Mouse (Mus musculus) frontal cortex, adult 2 months (tissue): ENCODE measurements around the gene Gm27027. TPM values are rescaled to one million over a fixed set of nuclear protein-coding genes. Genes with fewer than 3 reads are reported as not detected.

Experiments
- DNase-seq, 2 experiments: peaks; one replicate each; pipeline ENCODE4 v3.0.0; 2022; ENCODE audit warnings: low spot score in 1 of 2; ENCODE audit errors: extremely low spot score in 1 of 2
- polyA plus RNA-seq: library from polyadenylated mRNA; depleted of rRNA; stranded (reverse); fragments of >200 nt; gene quantifications from 2 replicates; pipeline ENCODE4 v1.2.3, GENCODE M21; 2012; rRNA removed

Gene Gm27027
- 0.32 TPM in 1 of 2 replicates, not detected in the other for polyA plus RNA-seq

DNA sequence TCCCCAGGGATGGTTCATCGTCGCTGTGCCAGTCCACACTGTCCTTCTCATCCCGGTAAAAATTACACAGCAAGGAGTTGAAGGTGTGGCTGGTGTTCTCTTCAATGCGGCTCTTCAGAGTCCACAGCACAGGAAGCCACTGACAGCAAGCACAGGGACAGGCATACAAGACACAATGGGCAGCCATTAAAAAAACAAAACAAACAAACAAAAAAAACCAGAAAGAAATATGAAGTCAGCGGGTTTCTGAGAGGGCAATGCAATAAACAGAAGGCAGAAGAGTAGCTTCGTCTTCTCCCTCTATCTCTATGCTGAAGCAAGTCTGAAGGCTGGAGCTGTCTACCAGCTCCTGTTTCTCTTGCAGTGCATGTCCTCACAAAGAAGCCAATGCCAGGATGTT is at the start of gene Gm27027:
Gene Gm27027, minus strand, starts transcription at position 101 of the 400 bp plus-strand sequence.
- DNase-seq, result no peak

DNA sequence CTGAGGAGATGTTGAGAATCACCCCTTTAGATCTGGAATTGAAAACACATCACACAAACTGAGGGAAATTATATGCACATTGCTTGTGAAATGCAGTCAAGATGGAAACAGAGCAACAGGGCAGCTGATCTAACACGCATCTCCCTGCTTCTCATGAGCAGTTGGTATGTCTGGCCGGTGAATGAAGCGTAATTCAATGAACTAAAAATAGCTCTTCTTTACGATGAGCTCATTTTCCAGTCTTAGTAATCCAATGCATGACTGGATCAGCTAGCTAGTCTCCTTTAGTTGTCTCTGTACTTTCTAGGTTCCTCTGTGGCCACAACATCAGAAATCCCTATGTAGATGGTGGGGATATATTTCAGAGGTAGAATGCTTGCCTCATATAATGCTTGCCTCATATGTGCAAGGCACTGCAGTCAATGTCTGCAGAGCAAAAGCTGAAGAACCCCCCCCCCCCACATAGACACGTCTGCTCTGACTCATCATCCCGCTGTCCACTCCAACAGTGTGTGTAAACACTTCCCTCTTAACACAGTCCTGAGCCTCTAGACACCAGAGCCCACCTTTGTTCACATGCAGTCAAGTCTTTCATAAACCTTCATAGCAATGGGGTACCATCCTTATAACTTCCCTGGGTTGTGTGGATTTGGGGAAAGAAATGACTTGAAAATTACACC is 49.4 kb upstream of the Gm27027 start:
- no peak for DNase-seq

DNA sequence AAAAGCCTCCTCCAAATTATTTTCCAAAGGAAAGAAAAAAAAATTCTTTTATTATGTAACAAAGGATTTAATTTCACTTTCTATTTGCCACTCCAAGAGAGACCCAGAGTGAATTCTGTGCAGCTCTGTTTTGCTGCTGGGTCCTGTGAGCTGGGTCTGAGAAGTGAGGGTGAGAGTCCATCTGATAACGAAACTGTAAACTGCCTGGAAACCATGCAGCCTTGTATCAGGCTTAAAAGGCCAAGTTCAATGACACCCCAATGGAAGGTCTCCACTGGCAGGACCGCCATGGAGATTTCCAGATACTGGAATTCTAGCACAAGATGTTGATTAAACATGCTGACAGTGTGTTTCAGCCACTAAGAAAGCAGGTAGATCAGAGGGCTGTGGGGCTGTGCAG is 48.0 kb upstream of the Gm27027 start:
- DNase-seq, result no peak

DNA sequence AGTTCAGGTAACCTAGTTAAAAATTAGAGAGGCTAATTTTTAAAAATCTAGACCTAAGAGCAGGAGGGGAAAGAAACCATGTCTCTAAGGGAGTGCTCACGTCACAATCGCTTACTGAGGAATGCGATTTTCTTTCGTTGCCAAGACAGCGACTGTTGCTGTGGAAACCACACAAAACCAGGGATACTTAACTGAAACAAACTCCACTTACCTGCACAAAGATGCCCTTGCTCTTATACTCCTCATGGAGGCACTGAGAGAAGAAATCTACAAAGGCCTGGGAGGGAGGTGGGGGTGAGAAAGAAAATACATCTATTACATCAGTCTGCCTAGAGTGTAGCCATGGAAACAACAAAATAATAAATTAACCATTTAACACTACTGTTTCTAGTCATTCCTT is 47.5 kb upstream of the Gm27027 start:
- peak in 1 of 2 experiments; percentile 59 for DNase-seq

DNA sequence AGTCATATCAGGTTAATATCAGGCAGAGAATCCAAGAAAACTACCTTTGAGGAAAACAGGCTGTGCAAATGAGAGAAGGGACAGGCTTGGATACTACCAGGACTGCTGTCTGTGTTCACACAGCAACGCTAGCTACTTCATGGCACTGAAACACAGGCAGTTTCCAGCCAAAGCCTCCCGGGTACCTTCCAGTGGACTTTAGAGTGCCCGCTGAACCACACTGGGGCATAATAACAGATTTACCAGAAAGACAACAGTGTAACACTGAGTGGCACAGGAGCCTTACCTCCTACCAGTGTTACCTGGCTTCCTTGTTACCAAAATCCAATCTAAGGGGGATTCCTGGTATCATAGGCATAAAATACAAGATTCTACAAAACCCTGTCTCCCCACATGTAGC is 46.3 kb upstream of the Gm27027 start:
- DNase-seq, result no peak

DNA sequence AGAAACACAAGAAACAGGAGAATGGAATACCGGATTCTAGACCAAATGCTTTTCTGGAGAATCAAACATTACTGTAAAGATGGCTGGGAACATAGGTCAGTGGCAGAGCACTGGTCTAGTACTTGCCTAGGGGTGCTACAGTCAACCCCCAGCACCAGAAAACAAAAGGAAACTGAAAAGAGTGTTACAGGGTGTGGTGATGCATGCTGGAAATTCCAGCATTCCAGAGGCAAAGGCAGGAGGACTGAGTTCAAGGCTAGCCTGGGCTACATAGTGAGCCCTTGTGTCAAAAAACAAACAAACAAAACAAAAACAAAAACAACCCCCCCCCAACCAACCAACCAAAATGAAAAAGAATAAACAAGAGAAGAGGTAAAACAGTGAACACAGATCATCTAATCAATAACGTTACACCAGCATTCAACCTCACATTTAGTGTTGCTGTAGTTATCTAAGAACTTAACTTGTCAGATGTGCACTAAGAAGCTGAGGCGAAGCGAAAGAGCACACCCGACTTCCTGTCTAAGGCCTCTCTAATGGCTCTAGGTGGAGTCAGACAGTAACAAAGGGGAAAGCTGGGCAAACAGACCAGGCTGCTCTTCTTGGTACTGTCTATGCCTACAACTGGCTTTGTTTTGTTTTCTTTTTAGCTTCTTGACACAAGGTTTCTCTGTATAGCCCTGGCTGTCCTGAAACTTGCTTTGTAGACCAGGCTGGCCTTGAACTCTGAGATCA is 44.4 kb upstream of the Gm27027 start:
- DNase-seq, result no peak

DNA sequence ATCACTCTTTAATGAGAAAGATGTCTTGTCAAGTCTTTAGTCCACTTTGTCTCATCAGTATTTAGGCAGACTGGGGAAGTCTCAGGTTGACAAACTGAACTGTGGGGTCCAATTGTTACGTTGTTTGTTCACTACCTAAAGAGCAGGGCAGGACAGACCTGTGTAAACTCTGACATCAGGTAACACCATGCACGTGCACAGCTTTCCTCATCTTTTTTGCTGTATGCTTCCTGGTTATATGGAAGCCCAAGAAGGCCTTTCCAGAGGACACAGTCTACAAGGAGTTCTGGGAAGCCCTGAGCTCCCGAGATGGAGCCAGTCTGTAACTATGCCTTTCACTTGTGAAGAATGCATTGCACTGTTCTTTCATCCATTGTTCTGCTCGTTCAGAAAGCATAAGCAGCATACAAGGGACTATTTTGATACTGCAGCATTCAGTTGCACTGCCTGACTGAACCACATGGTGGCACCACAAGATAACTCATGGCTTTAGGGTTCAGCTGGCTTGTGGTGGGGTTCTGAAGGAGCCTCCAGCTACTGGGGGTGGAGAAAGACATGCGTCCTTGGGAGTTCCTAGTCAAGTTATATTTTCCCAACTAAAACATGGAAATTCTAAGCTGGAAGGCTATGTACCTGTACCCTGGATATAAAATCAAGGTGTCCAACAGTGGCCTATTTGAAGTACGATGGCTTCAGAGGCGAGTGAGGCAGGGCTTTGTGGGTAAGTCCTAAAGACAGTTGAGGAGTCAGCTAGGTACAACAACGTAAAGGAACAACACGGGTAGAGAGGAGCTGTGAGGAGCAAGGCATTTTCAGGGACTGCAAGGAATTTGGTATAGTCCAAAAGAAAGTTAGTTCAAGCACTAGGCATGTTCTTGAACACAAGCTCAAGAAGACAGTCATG is 39.5 kb upstream of the Gm27027 start:
- DNase-seq, result peak; percentile 71 to 96

DNA sequence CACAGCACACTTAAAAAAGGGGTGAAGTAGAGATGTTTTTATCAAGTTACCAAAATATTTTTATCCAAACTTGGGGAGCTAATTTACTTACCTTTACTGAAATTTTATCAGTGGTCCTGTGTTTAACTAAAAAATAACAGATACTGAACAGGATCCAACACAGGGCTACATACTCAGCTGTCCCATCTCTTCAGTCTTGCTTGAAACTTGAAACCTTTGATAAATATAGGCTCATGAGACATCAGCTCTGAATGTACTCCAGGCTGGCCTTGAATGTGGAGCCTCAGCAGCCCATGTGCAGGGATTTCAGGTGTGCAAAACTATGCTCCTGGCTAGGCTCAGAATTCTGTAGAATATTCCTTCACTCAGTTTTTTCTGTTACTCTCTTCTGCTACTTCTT is 34.4 kb upstream of the Gm27027 start:
- no peak for DNase-seq

DNA sequence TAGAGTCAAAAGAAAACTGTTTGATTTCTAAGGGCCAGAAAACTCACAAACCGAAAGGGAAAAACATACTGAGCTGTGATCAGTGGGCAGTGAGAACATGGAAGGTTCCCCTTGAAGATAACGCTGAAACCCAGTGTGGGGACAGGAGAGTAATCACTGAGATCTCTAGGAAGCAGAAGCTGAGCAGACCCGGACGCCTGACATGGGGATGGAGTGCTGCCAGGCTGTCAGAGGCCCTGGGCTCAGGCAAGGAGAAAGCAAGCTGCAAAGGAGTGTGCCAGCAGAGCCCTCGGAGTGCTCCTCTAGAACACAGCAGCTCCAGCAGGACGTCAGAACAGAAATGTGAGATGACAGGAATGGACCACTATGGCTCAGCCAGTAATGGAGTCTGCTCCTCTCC is 28.5 kb upstream of the Gm27027 start:
- no peak for DNase-seq

DNA sequence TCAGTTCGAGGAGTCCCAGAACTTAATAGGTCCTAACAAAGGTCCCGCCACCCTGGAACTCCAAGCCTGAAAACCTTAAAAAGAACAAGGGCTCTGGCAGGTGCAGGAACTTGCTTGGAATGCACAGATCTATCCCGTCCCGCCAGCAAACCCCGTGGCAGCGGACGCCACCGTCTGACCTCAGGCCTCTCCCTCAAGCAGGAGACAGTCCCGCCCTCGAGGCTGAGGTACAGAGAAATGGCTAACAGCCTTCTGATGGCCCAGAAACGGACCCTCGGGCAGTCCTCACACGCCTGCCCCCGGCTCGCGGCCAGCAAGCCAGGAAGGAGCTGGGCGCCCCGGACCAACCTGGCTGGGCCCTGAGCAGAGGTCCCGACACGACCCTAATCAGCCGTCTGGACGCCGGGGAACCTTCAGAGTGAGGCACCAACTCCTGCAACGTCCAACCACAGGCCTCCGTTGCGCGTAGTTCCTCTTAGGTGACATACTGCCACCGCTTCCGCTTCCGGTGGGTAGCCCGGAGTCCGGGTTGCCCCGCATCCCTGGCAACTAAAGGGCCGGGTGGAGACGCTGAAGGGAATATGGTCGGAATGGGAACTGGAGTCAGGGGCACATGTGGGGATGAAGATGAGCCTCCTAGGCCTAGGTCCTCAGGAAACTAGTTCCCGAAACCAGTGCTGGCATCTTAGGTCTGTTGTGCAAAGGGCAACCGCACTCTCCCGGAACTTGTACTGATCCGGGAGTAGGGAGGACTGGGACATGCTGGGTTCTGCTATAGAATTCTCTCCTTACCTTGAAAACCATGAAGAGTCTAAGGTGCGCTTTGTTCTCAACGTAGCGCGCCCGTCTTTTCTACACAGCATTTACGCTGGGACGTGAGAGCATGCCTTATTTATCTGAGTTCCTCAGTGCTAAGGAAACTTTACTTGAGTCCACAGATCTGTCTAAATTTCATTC is 14.5 kb upstream of the Gm27027 start, which contains the start of gene Alkbh3:
Gene Alkbh3, minus strand, starts transcription at position 473 of the 957 bp plus-strand sequence.
- DNase-seq, result peak; percentile 84 to 97

DNA sequence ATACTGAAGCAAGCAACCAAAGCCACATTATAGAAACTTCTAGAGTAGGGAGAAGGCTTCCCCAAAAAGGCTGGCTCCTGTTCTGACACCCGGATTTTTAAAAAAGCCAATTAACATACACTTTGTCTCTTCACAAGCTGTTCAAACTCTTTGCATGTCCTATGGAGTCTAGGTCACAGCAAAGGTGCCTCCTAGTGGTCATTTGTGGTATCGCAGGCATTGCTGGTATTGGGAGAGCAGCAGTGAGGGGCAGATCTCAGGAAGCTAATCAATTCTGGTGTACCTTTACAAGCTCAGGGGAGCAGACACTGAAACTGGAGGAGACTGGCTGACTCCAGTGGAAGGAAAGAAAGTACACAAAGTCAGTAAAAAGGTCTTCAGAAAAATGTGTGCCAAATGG is 6.2 kb upstream of the Gm27027 start:
- DNase-seq, result peak; percentile 63 to 96

DNA sequence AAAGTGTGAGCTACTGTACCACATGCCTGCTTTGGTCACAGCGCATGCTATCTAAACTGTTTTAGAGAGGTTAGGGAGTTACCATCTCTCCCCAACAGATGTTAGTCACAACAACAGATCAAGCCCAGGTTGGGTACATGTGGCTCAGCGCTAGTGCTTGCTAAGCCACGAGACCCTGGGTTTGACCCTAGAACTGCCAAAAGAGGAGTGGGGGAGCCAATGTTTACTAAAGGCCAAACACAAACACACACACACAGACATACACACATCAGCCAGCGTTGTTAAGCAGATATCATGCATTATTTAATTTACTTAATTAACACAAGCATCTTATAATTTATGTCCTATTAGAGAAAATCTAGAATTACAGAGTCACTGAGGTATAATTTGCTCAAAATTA is 5.8 kb upstream of the Gm27027 start:
- no peak for DNase-seq

DNA sequence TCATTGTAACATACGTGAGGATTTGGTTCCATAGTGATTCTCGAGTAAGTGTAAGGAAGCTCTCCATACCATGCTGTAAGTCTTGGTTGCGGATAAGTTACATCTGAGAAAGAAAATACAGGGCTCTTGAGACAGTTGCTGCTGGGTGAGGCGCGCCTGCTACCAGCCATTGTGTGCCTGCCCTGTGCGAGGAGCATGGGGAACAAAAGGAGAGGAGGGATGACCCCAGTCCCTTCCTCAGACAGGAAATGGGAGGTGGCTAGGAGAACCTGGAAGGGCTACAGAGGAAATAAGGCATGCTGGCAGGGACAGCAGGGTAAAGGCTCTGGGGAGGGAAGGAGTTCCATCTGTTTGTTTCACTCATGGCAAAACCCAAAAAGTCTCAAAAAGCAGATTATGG is 5.3 kb upstream of the Gm27027 start:
- DNase-seq, result no peak

DNA sequence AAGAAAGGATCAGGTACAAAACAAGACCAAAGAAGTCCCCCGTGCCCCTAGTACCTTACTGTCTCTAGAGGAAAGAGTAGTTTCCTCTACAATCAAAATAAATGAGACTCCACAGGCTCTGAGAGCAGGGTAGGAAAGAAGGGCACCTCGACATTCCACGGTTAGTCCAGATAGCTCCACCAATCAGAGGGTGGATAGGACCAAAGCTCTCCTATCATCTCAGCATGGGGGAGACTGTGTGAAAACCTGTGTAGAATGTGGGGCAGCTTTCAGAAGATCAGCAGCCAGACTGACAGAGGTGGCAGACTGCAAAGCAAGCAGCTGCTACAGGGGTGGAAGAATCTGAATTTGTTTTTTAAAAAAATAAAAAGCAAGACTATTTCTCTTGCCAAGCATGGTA is 3.3 kb downstream of the Gm27027 start:
- DNase-seq, result no peak

DNA sequence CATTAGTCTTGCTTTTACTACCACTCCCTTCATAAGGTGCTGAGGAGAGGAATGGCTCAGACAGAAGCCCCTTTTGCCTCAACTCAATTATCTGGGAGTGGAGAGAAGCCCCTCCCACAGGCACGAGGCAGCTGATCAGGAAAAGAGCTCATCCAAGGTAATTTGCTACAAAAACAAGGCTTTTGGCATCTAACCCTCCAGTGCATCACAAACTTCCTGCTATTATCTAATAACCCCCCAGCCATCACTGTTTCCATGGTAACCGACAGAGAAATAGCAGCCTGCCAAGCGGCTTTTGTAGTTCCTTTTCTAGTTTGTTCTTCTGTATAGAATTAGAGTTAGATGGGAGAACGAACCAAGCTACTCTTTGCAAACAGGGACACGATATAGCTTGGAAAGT is 3.9 kb downstream of the Gm27027 start:
- peak in 1 of 2 experiments; percentile 61 for DNase-seq

DNA sequence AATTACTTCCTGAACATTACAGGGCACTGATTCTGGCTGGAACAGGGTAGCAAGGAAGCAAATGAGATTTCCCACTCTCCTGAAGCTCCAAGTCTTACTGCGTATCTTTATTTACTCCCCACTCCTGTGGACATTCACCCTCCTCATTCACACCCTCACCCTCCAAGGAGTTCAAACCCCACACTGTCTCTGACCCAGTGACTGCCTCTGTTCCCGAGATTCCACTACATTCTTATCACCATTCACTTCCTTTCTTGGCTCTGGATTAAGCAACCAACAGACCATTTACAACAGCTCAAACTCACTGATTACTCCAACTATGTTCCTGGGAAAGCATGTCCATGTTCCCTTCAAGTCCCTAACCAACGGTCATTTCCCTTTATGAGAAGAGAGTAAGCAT is 4.8 kb downstream of the Gm27027 start:
- DNase-seq, result no peak

DNA sequence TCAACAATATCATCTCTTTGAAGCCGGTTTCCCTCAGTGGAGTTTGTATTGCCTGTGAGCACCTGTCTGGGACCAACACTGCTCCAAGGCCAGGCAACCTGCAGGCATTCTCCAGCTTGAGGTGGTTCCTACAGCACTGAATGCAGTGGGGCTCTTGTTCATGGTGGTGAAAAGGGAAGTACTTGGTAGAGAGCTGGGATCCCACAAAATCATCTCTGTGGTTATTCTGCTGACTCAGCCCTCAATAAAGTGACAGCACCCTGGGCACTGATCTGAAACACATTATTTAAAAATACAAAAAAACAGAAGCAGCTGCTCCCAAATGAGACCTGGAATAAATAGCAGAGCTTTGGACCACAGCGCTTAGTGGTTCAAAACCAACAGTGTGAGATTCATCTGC is 7.7 kb downstream of the Gm27027 start:
- no peak for DNase-seq

DNA sequence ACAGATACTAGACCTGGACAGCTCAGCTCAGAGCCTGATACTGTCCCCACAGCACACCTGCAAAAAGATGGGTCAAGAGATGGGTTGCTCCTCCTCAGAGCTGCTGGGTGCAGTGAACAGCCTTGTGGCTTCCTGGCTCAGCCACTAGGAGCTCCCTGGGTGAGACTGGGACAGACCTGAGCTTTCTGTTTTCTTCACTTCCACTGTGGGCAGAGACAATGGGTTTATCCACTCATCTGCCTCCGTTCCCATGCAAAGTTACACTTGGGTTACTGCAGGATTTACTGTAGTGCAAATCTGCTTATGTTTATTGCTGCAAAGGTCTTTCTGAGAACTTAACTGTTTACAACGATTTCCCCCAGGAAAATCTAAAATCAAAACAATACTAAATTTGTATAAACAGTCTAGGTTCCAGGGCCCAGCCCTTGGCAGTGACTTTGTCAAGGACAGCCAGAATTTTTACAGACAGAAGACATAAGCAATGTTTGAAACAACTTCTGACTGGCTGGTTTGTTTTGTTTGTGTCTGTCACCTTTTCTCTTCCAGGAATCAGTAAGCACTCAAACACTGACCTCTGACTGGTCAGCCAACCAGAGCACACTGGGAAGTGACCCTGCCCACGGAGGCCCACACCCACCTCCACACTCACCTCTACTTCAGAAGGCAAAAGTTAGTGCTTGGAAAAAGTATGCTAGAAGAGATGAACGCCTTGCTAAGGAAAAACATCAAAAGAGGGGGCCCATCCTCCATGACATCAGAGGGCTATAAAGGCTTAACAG is 13.5 kb downstream of the Gm27027 start:
- DNase-seq, result no peak
